Comparison of ENCODE assay signal across 8 mouse cellular contexts in the genomic region with DNA sequence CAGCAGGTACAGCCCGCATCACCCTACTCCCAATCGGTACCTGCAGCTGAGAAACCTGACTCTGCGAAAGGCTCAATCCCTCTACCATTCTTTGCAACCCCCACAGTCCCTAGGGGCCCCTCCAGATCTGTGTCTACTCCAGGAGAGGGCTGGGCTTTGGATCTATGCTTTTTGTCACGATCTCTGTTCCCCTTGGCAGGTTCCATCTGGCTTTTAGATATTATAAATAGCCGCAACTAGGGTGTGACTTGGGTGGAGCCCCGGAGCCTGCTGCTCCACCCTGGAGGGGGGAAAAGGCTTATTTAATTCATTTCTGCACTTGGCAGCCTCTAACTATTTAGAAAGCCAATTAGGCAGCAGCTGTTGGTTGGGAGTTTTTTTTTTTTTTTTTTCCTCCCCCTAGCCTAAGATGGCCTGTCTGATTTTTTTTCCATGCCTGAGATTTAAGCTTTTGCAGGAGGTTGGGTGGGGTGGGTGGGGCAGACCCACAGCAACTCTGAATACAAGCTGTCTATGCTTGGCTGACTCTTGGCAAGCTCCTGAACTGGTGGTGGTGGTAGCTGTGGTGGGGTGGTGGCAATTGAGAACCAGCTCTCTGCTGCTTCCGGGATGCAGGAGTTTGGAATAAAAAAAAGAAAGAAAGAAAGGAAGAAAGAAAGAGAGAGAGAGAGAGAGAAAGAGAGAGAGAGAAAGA.
DNase-seq lines count a peak whose midpoint lies in the region; ATAC-seq and TF ChIP-seq lines count a peak whose summit lies in the region.

No protein-coding gene starts in this region.

- H3K4me3 ChIP-seq in lung, embryonic 14.5 days (ENCODE audit: low read depth, low read length) = no peak overlapping the region
- no peak overlapping the region for H3K4me3 ChIP-seq in forebrain, embryonic 10.5 days
- no peak overlapping the region for H3K4me3 ChIP-seq in liver, embryonic 11.5 days (ENCODE audit: low read depth, low read length)
- H3K4me3 ChIP-seq in neural tube, embryonic 13.5 days = no peak overlapping the region
- no peak overlapping the region for H3K4me3 ChIP-seq in thymus, adult 2 months (ENCODE audit: control insufficient read depth, insufficient read depth, low read length)

- no peaks in the 10 kb centered on the region for H3K36me3 ChIP-seq in lung, embryonic 14.5 days (ENCODE audit: insufficient read depth)
- H3K36me3 ChIP-seq in forebrain, embryonic 10.5 days (replicated peaks) = no peaks in the 10 kb centered on the region
- H3K36me3 ChIP-seq in liver, embryonic 11.5 days (ENCODE audit: control insufficient read depth, insufficient read depth, low read length) = no peaks in the 10 kb centered on the region
- H3K36me3 ChIP-seq in neural tube, embryonic 13.5 days = no peaks in the 10 kb centered on the region
- H3K36me3 ChIP-seq in thymus, adult 2 months (ENCODE audit: control insufficient read depth, insufficient read depth, low read length) = no peaks in the 10 kb centered on the region

- H3K4me1 ChIP-seq in lung, embryonic 14.5 days (ENCODE audit: insufficient read depth) = peaks cover 24% of the 10 kb centered on the region
- H3K4me1 ChIP-seq in forebrain, embryonic 10.5 days = peaks cover 45% of the 10 kb centered on the region
- peaks cover 24% of the 10 kb centered on the region for H3K4me1 ChIP-seq in liver, embryonic 11.5 days (replicated peaks; ENCODE audit: control insufficient read depth, insufficient read depth, low read length)
- H3K4me1 ChIP-seq in neural tube, embryonic 13.5 days (replicated peaks) = peaks cover 40% of the 10 kb centered on the region
- H3K4me1 ChIP-seq in thymus, adult 2 months (replicated peaks; ENCODE audit: control insufficient read depth, insufficient read depth, low read length) = peaks cover 7% of the 10 kb centered on the region

- H3K9me3 ChIP-seq in lung, embryonic 14.5 days (ENCODE audit: low read depth, low read length) = no peaks in the 10 kb centered on the region
- peaks cover 3% of the 10 kb centered on the region; the same call in 1 of the 2 replicates for H3K9me3 ChIP-seq in forebrain, embryonic 10.5 days
- no peaks in the 10 kb centered on the region for H3K9me3 ChIP-seq in liver, embryonic 11.5 days (ENCODE audit: control insufficient read depth, low read length)
- H3K9me3 ChIP-seq in neural tube, embryonic 13.5 days = no peaks in the 10 kb centered on the region

- no peak overlapping the region for H3K27ac ChIP-seq in lung, embryonic 14.5 days (ENCODE audit: low read depth)
- 0 out of 2 replicates have a peak overlapping the region, but pooled peaks have one; percentile 20 for H3K27ac ChIP-seq in forebrain, embryonic 10.5 days
- no peak overlapping the region for H3K27ac ChIP-seq in liver, embryonic 11.5 days (ENCODE audit: low read depth, low read length)
- peak overlapping the region; percentile 78 for H3K27ac ChIP-seq in neural tube, embryonic 13.5 days (replicated peaks)
- H3K27ac ChIP-seq in thymus, adult 2 months (ENCODE audit: control insufficient read depth, insufficient read depth, low read length) = no peak overlapping the region

- TF ChIP-seq POLR2A in thymus, adult 2 months (IDR thresholded peaks at IDR 0.05; ENCODE audit: control insufficient read depth, extremely low read depth, insufficient read depth, low read length, poor library complexity) = no peak

- DNase-seq in lung, embryonic 14.5 days = peak; percentile 62
- no peak for DNase-seq in lung, postnatal 14 days
- DNase-seq in forebrain, embryonic 10.5 days (ENCODE audit: extremely low spot score, low spot score) = no peak
- peak; percentile 60 to 70 for DNase-seq in heart, postnatal 36 days
- no peak for DNase-seq in liver, embryonic 11.5 days (ENCODE audit: low spot score)
- no peak for DNase-seq in layer of hippocampus, adult 8-10 months (ENCODE audit: low spot score in 2 of 2)
- DNase-seq in thymus, adult 2 months = no peak

- WGBS in lung, embryonic 14.5 days = 53% methylated on average over 7 of the region's 7 CpGs
- WGBS in forebrain, embryonic 10.5 days = 73% methylated on average over 7 of the region's 7 CpGs
- 56% methylated on average over 7 of the region's 7 CpGs for WGBS in liver, embryonic 11.5 days
- WGBS in neural tube, embryonic 13.5 days = 43% methylated on average over 7 of the region's 7 CpGs
- WGBS in thymus, adult 2 months = 89% methylated on average over 7 of the region's 7 CpGs

- TF ChIP-seq CTCF in lung, embryonic 14.5 days (IDR thresholded peaks at IDR 0.05; ENCODE audit: low read depth) = no peak
- no peak for TF ChIP-seq CTCF in thymus, adult 2 months (IDR thresholded peaks at IDR 0.05; ENCODE audit: borderline replicate concordance, control insufficient read depth, extremely low read depth, insufficient read depth, low read length, poor library complexity)

- no peaks in the 10 kb centered on the region for H3K27me3 ChIP-seq in lung, embryonic 14.5 days (ENCODE audit: insufficient read depth, low read length)
- no peaks in the 10 kb centered on the region for H3K27me3 ChIP-seq in forebrain, embryonic 10.5 days (ENCODE audit: poor library complexity, severe bottlenecking)
- H3K27me3 ChIP-seq in liver, embryonic 11.5 days (replicated peaks; ENCODE audit: control insufficient read depth, insufficient read depth, low read length) = no peaks in the 10 kb centered on the region
- H3K27me3 ChIP-seq in neural tube, embryonic 13.5 days = no peaks in the 10 kb centered on the region
- no peaks in the 10 kb centered on the region for H3K27me3 ChIP-seq in thymus, adult 2 months (ENCODE audit: control insufficient read depth, insufficient read depth, low read length)

- 0 out of 2 replicates have a peak, but pooled peaks have one; percentile 16 for ATAC-seq in lung, embryonic 14.5 days (ENCODE audit: insufficient read depth)
- ATAC-seq in liver, embryonic 11.5 days (replicated peaks; ENCODE audit: low FRiP score) = peak; percentile 62
- ATAC-seq in neural tube, embryonic 13.5 days (ENCODE audit: low read depth) = peak; percentile 66

- H3K9ac ChIP-seq in lung, embryonic 14.5 days = no peak overlapping the region
- H3K9ac ChIP-seq in liver, embryonic 11.5 days (ENCODE audit: low read depth, low read length) = no peak overlapping the region
- H3K9ac ChIP-seq in neural tube, embryonic 13.5 days = no peak overlapping the region; the same call in 1 of the 2 replicates

- no peak overlapping the region for H3K4me2 ChIP-seq in lung, embryonic 14.5 days
- H3K4me2 ChIP-seq in liver, embryonic 11.5 days = peak overlapping the region; percentile 20; the same call in 1 of the 2 replicates
- H3K4me2 ChIP-seq in neural tube, embryonic 13.5 days = peak overlapping the region; percentile 13; the same call in 1 of the 2 replicates

- intact Hi-C loops in heart, postnatal 36 days (cut with DNase I) = no loop called here

Comparison
In these comparisons a context has a peak if more than half of its experiments do, and no peak if none do; other contexts are left out.
1. DNase-seq: peak in lung, embryonic 14.5 days (single experiment) and heart, postnatal 36 days (2 of 2); none in lung, postnatal 14 days (single experiment), forebrain, embryonic 10.5 days (single experiment), liver, embryonic 11.5 days (single experiment), layer of hippocampus, adult 8-10 months (0 of 2) and thymus, adult 2 months (single experiment).
2. ATAC-seq: peak in every context shown above with its lines; median percentile 66 in neural tube, embryonic 13.5 days; 62 in liver, embryonic 11.5 days; 16 in lung, embryonic 14.5 days.
3. H3K27ac ChIP-seq: peak in forebrain, embryonic 10.5 days (single experiment) and neural tube, embryonic 13.5 days (single experiment); none in lung, embryonic 14.5 days (single experiment), liver, embryonic 11.5 days (single experiment) and thymus, adult 2 months (single experiment).